Mouse (Mus musculus) hindbrain, embryonic 11.5 days (tissue): ENCODE data around the gene Kcnip4. TPM values are rescaled to one million over a fixed set of nuclear protein-coding genes. Genes with fewer than 3 reads are reported as not detected.
A peak's percentile ranks its signal among the peaks of the same experiment; 100 is the strongest.

Source experiments
- ATAC-seq: fragments of 200-750 bp; cut with Nextera tagmentation; 2 replicates; pipeline ENCODE4 v1.8.0; 2017; ENCODE audit warnings: mild to moderate bottlenecking, moderate TSS enrichment, moderate library complexity; ENCODE audit not compliant: low FRiP score
- DNase-seq: peaks from one replicate; pipeline ENCODE4 v3.0.0-alpha.2; 2015; ENCODE audit warnings: low spot score
- H3K27ac ChIP-seq: fragments of 300-500 bp; sonication (generic); 2 replicates; pipeline ENCODE4 v1.5.1; 2014; ENCODE audit warnings: mild to moderate bottlenecking, low read depth, low read length
- H3K27me3 ChIP-seq: fragments of 300-500 bp; sonication (generic); 2 replicates; pipeline ENCODE4 v1.6.1; 2014; ENCODE audit warnings: mild to moderate bottlenecking, low read length, moderate library complexity, mixed read lengths; ENCODE audit not compliant: control insufficient read depth, insufficient read depth
- H3K36me3 ChIP-seq: fragments of 300-500 bp; sonication (generic); 2 replicates; pipeline ENCODE4 v1.6.1; 2014; ENCODE audit warnings: mild to moderate bottlenecking, low read length, moderate library complexity, mixed read lengths; ENCODE audit not compliant: control insufficient read depth, insufficient read depth
- H3K4me1 ChIP-seq: fragments of 300-500 bp; sonication (generic); replicated peaks from 2 replicates; pipeline ENCODE4 v1.6.1; 2014; ENCODE audit warnings: low read length, mixed read lengths; ENCODE audit not compliant: control insufficient read depth, insufficient read depth
- H3K4me2 ChIP-seq: fragments of 300-500 bp; sonication (generic); replicated peaks from 2 replicates; pipeline ENCODE4 v1.6.1; 2014; ENCODE audit warnings: mild to moderate bottlenecking, low read depth, low read length
- H3K4me3 ChIP-seq: fragments of 300-500 bp; sonication (generic); 2 replicates; pipeline ENCODE4 v1.5.1; 2014; ENCODE audit warnings: low read depth, low read length
- H3K9ac ChIP-seq: fragments of 300-500 bp; sonication (generic); 2 replicates; pipeline ENCODE4 v1.6.1; 2014; ENCODE audit warnings: low read depth, low read length
- H3K9me3 ChIP-seq: fragments of 300-500 bp; sonication (generic); 2 replicates; pipeline ENCODE4 v1.6.1; 2016; ENCODE audit warnings: low read length; ENCODE audit not compliant: control insufficient read depth
- WGBS: fragments of 180-500 bp; shearing (Covaris S2); extraction: QIAGEN DNeasy Blood & Tissue Kit; methylation state at CpG from one replicate; pipeline ENCODE4 v1.1.7; 2014; 5-methylcytosine and 5-hydroxymethylcytosine counted together
- polyA plus RNA-seq: library from polyadenylated mRNA; unstranded; fragments of >200 nt; fragmentation: Nextera tagmentation; extraction: Ambion mirVana; gene quantifications from 2 replicates; pipeline ENCODE4 v1.2.1, GENCODE M21; 2014

Kcnip4 gene
- polyA plus RNA-seq, 1 experiment from 2014 or later = 4.2 TPM

- 75% methylated on average over 3 of the region's 3 CpGs for WGBS
- Histone ChIP-seq H3K27me3 (no peaks in the 10 kb centered on the region), H3K36me3 (no peaks in the 10 kb centered on the region), H3K4me2 (no peak overlapping the region), H3K4me3 (no peak overlapping the region), H3K4me1 (no peaks in the 10 kb centered on the region), H3K9ac (no peak overlapping the region), H3K9me3 (no peaks in the 10 kb centered on the region), H3K27ac (no peak overlapping the region)
- ATAC-seq (no peak), DNase-seq (no peak)
Measured at GRCm38 (mm10) chr5:48662504-48662903, 862.2 kb downstream of the Kcnip4 start.

- Histone ChIP-seq H3K36me3 (no peaks in the 10 kb centered on the region), H3K4me2 (no peak overlapping the region), H3K4me3 (no peak overlapping the region), H3K9ac (no peak overlapping the region), H3K9me3 (no peaks in the 10 kb centered on the region), H3K27me3 (no peaks in the 10 kb centered on the region), H3K27ac (no peak overlapping the region), H3K4me1 (no peaks in the 10 kb centered on the region)
- ATAC-seq = no peak
- no peak for DNase-seq
- 93% methylated on average over 3 of the region's 3 CpGs for WGBS
Measured at GRCm38 (mm10) chr5:48659975-48660374, 864.7 kb downstream of the Kcnip4 start.

GRCm38 (mm10) chr5:48650496-48650895 is 874.2 kb downstream of the Kcnip4 start:
- Histone ChIP-seq H3K4me2 (no peak overlapping the region), H3K9me3 (no peaks in the 10 kb centered on the region), H3K27ac (no peak overlapping the region), H3K27me3 (no peaks in the 10 kb centered on the region), H3K9ac (no peak overlapping the region), H3K36me3 (no peaks in the 10 kb centered on the region), H3K4me3 (no peak overlapping the region), H3K4me1 (no peaks in the 10 kb centered on the region)
- DNase-seq (no peak), ATAC-seq (no peak)
- 70% methylated on average over 4 of the region's 4 CpGs for WGBS

GRCm38 (mm10) chr5:48636675-48637074 is 888.0 kb downstream of the Kcnip4 start:
- 87% methylated on average over 6 of the region's 6 CpGs for WGBS
- Histone ChIP-seq H3K4me1 (no peaks in the 10 kb centered on the region), H3K27ac (no peak overlapping the region), H3K36me3 (no peaks in the 10 kb centered on the region), H3K27me3 (no peaks in the 10 kb centered on the region), H3K9me3 (no peaks in the 10 kb centered on the region), H3K4me3 (no peak overlapping the region), H3K9ac (no peak overlapping the region), H3K4me2 (no peak overlapping the region)
- DNase-seq (no peak), ATAC-seq (no peak)

- no peak overlapping the region for H3K9ac ChIP-seq
- DNase-seq (no peak), ATAC-seq (no peak)
- 93% methylated on average over 3 of the region's 3 CpGs for WGBS
- H3K27me3 ChIP-seq = no peaks in the 10 kb centered on the region
- no peaks in the 10 kb centered on the region for H3K4me1 ChIP-seq
- no peak overlapping the region for H3K4me2 ChIP-seq
- no peak overlapping the region for H3K27ac ChIP-seq
- no peaks in the 10 kb centered on the region for H3K36me3 ChIP-seq
- H3K9me3 ChIP-seq = no peaks in the 10 kb centered on the region
- no peak overlapping the region for H3K4me3 ChIP-seq
Measured at GRCm38 (mm10) chr5:48633631-48634030, 891.1 kb downstream of the Kcnip4 start.

GRCm38 (mm10) chr5:48623370-48623769 is 901.3 kb downstream of the Kcnip4 start:
- no peaks in the 10 kb centered on the region for H3K4me1 ChIP-seq
- H3K4me2 ChIP-seq = no peak overlapping the region
- no peaks in the 10 kb centered on the region for H3K9me3 ChIP-seq
- no peaks in the 10 kb centered on the region for H3K36me3 ChIP-seq
- ATAC-seq (no peak), DNase-seq (no peak)
- WGBS = 87% methylated on average over 7 of the region's 7 CpGs
- H3K4me3 ChIP-seq = no peak overlapping the region
- no peak overlapping the region for H3K27ac ChIP-seq
- no peak overlapping the region for H3K9ac ChIP-seq
- no peaks in the 10 kb centered on the region for H3K27me3 ChIP-seq

GRCm38 (mm10) chr5:48606916-48607315 is 917.8 kb downstream of the Kcnip4 start:
- no peaks in the 10 kb centered on the region for H3K4me1 ChIP-seq
- no peaks in the 10 kb centered on the region for H3K27me3 ChIP-seq
- H3K9me3 ChIP-seq = no peaks in the 10 kb centered on the region
- no peak overlapping the region for H3K4me2 ChIP-seq
- H3K9ac ChIP-seq = no peak overlapping the region
- H3K27ac ChIP-seq = no peak overlapping the region
- DNase-seq (no peak), ATAC-seq (no peak)
- H3K36me3 ChIP-seq = no peaks in the 10 kb centered on the region
- H3K4me3 ChIP-seq = no peak overlapping the region
- 81% methylated on average over 5 of the region's 5 CpGs for WGBS

- Histone ChIP-seq H3K27ac (no peak overlapping the region), H3K9me3 (no peaks in the 10 kb centered on the region)
- no peak for DNase-seq
Measured at GRCm38 (mm10) chr5:48606281-48606680, 918.4 kb downstream of the Kcnip4 start.

GRCm38 (mm10) chr5:48599481-48600040 is 925.1 kb downstream of the Kcnip4 start:
- Histone ChIP-seq H3K27me3 (no peaks in the 10 kb centered on the region), H3K4me2 (peak overlapping the region; percentile 39), H3K9ac (peak overlapping the region; percentile 44; the same call in 1 of the 2 replicates), H3K4me3 (peak overlapping the region; percentile 17), H3K9me3 (no peaks in the 10 kb centered on the region), H3K27ac (no peak overlapping the region), H3K4me1 (no peaks in the 10 kb centered on the region), H3K36me3 (no peaks in the 10 kb centered on the region)
- peak; percentile 68 for ATAC-seq
- WGBS = under 1% methylated on average over 12 of the region's 12 CpGs
- DNase-seq = peak; percentile 47

More at GRCm38 (mm10) chr5:48606281-48606680, 918.4 kb downstream of the Kcnip4 start:
- no peak overlapping the region for H3K9ac ChIP-seq
- no peaks in the 10 kb centered on the region for H3K4me1 ChIP-seq
- H3K27me3 ChIP-seq = no peaks in the 10 kb centered on the region
- ATAC-seq = no peak
- no peaks in the 10 kb centered on the region for H3K36me3 ChIP-seq
- H3K4me3 ChIP-seq = no peak overlapping the region
- whole genome bisulfite sequencing = 92% methylated on average over 9 of the region's 9 CpGs
- H3K4me2 ChIP-seq = no peak overlapping the region
